Mouse (Mus musculus): Measurements from ENCODE around the gene Magi3. TPM values are rescaled to one million over a fixed set of nuclear protein-coding genes. Genes with fewer than 3 reads are reported as not detected.
A peak's percentile ranks its signal among the peaks of the same experiment; 100 is the strongest.

The Magi3 gene
- polyA plus RNA-seq, 1 experiment from 2014 or later = 1.5 TPM

DNA sequence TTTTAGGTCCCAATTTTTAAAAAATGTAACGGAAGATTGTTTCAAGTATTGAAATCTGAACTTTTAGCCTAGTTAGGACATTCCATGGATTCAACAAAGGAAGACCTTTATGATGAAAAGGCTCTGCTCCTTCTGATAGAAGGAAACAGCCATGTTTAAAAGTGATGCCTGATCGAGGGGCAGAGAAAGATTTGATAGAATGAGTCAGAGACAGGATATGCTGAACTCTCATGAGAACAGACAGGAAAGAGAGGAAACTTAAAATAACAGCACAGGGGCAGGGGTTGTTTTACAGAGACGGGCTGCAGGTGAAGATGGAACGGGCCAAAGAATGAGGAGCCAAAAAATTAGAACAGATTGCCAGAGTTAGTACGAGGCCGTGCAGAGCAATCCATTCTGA is 59.6 kb downstream of the Magi3 start:
- no peak overlapping the region for H3K4me3 ChIP-seq (ENCODE audit: low read depth, low read length)
- H3K27ac ChIP-seq (ENCODE audit: low read length) = no peak overlapping the region
- WGBS (ENCODE audit: insufficient replicate concordance) = 50% methylated on average over 6 of the region's 6 CpGs
- H3K36me3 ChIP-seq (ENCODE audit: control insufficient read depth, insufficient read depth) = no peaks in the 10 kb centered on the region
- H3K4me1 ChIP-seq (ENCODE audit: control insufficient read depth, low read depth, low read length) = no peaks in the 10 kb centered on the region
- H3K27me3 ChIP-seq (ENCODE audit: control insufficient read depth, insufficient read depth, low read depth, low read length) = no peaks in the 10 kb centered on the region
- no peaks in the 10 kb centered on the region for H3K9me3 ChIP-seq (replicated peaks; ENCODE audit: control insufficient read depth, low read length)
- H3K4me2 ChIP-seq (ENCODE audit: low read depth, low read length) = no peak overlapping the region
- ATAC-seq (ENCODE audit: low read depth) = no peak
- H3K9ac ChIP-seq (ENCODE audit: low read depth, low read length) = no peak overlapping the region

DNA sequence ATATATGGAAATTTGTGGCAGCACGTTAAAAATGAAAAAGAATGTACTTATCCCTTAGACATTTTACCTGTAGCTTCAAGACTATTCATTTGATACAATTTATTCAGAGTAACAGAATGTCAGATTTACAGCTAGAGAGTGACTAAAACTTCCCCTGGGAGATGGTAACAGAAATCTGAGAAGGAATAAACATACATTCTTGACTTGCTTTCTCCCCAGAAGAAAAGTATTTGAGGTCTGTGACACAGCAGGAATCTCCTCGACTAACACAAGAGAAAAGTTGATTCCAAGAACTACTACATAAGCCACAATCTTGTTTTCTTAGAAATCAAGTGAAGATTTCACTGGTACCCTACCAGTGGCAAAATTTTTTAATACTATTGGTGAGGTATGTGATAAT is 70.0 kb downstream of the Magi3 start:
- H3K27ac ChIP-seq (ENCODE audit: low read length) = no peak overlapping the region
- no peak overlapping the region for H3K4me2 ChIP-seq (ENCODE audit: low read depth, low read length)
- H3K9ac ChIP-seq (ENCODE audit: low read depth, low read length) = no peak overlapping the region
- H3K36me3 ChIP-seq (ENCODE audit: control insufficient read depth, insufficient read depth) = no peaks in the 10 kb centered on the region
- WGBS (ENCODE audit: insufficient replicate concordance) = 50% methylated on average over 2 of the region's 2 CpGs
- no peaks in the 10 kb centered on the region for H3K9me3 ChIP-seq (replicated peaks; ENCODE audit: control insufficient read depth, low read length)
- H3K4me1 ChIP-seq (ENCODE audit: control insufficient read depth, low read depth, low read length) = no peaks in the 10 kb centered on the region
- no peaks in the 10 kb centered on the region for H3K27me3 ChIP-seq (ENCODE audit: control insufficient read depth, insufficient read depth, low read depth, low read length)
- H3K4me3 ChIP-seq (ENCODE audit: low read depth, low read length) = no peak overlapping the region
- no peak for ATAC-seq (ENCODE audit: low read depth)

DNA sequence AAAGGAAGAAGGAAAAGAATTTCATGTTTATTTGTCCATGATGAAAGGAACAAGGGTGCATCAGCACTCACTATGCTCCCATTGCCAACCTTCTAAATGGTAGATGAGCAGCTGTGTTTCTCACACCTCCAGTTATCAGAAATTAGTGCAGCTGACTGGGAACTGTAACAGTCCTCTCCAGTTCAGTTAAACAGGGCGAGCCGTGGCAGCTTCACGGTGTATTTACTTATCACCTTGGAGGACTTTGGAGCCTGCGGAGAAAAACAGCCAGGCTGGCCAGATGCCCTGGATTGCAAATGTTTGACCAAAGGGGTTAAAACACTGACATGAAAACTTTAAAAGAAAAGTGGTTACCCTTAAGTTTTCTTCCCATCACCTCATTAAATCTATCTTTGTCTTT is 77.8 kb downstream of the Magi3 start:
- 36% methylated on average over 4 of the region's 4 CpGs for WGBS (ENCODE audit: insufficient replicate concordance)
- no peaks in the 10 kb centered on the region for H3K27me3 ChIP-seq (ENCODE audit: control insufficient read depth, insufficient read depth, low read depth, low read length)
- H3K9me3 ChIP-seq (replicated peaks; ENCODE audit: control insufficient read depth, low read length) = no peaks in the 10 kb centered on the region
- no peaks in the 10 kb centered on the region for H3K36me3 ChIP-seq (ENCODE audit: control insufficient read depth, insufficient read depth)
- H3K4me1 ChIP-seq (ENCODE audit: control insufficient read depth, low read depth, low read length) = no peaks in the 10 kb centered on the region
- no peak overlapping the region for H3K9ac ChIP-seq (ENCODE audit: low read depth, low read length)
- H3K27ac ChIP-seq (ENCODE audit: low read length) = no peak overlapping the region
- no peak overlapping the region for H3K4me3 ChIP-seq (ENCODE audit: low read depth, low read length)
- ATAC-seq (ENCODE audit: low read depth) = peak; percentile 93
- no peak overlapping the region for H3K4me2 ChIP-seq (ENCODE audit: low read depth, low read length)

DNA sequence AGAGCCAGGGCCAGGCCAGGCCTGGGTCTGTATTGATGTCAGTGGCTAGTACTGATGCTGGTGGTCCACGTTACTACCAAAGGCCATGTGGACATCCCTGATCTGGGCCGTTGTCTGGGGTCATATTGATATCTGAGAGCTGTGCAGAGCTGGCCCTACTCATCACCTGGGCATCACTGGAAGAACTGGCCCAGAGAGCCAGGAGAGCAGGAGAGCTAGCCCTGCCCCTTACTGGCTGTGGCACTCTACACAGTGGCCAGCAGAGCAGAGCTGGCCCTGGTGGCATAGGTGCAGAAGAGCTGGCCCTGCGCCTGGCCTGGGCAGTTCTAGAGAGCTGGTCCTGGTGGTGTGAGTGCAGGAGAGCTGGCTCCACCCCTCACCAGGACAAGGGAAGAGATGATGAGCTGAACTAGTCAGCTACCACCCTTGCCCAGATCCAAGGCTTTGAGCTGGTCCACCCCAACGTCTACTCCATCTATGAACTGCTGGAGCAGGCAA is 81.2 kb downstream of the Magi3 start:
- no peaks in the 10 kb centered on the region for H3K4me1 ChIP-seq (ENCODE audit: control insufficient read depth, low read depth, low read length)
- no peak overlapping the region for H3K4me3 ChIP-seq (ENCODE audit: low read depth, low read length)
- no peak for ATAC-seq (ENCODE audit: low read depth)
- H3K9me3 ChIP-seq (replicated peaks; ENCODE audit: control insufficient read depth, low read length) = no peaks in the 10 kb centered on the region
- H3K36me3 ChIP-seq (ENCODE audit: control insufficient read depth, insufficient read depth) = no peaks in the 10 kb centered on the region
- no peaks in the 10 kb centered on the region for H3K27me3 ChIP-seq (ENCODE audit: control insufficient read depth, insufficient read depth, low read depth, low read length)
- no peak overlapping the region for H3K9ac ChIP-seq (ENCODE audit: low read depth, low read length)
- no peak overlapping the region for H3K27ac ChIP-seq (ENCODE audit: low read length)
- H3K4me2 ChIP-seq (ENCODE audit: low read depth, low read length) = no peak overlapping the region
- WGBS (ENCODE audit: insufficient replicate concordance) = 62% methylated on average over 4 of the region's 4 CpGs

DNA sequence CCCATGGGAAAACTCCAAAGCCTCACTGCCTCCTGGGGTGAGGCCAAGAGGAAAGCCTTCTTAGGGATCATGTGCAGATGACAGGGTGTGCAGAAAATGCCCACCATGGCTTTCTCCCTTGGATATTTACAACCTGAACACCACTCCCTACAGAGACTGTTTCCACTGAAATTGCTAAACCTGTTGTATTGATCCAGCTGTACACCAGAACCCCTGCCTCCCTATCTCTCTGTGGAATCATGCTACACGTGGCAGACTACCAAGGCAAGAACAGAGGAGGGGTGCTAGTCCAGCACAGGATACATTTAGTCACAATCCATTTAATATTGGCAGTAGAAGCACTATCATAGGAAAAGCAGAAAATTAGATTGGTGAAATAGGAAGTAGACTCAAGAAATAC is 94.5 kb downstream of the Magi3 start:
- H3K4me1 ChIP-seq (ENCODE audit: control insufficient read depth, low read depth, low read length) = no peaks in the 10 kb centered on the region
- WGBS (ENCODE audit: insufficient replicate concordance) = 30% methylated on average over 1 of the region's 1 CpGs
- H3K4me3 ChIP-seq (ENCODE audit: low read depth, low read length) = no peak overlapping the region
- no peak overlapping the region for H3K4me2 ChIP-seq (ENCODE audit: low read depth, low read length)
- no peak overlapping the region for H3K27ac ChIP-seq (ENCODE audit: low read length)
- no peaks in the 10 kb centered on the region for H3K9me3 ChIP-seq (replicated peaks; ENCODE audit: control insufficient read depth, low read length)
- peak; percentile 58; the same call in 1 of the 2 replicates for ATAC-seq (ENCODE audit: low read depth)
- no peaks in the 10 kb centered on the region for H3K27me3 ChIP-seq (ENCODE audit: control insufficient read depth, insufficient read depth, low read depth, low read length)
- no peaks in the 10 kb centered on the region for H3K36me3 ChIP-seq (ENCODE audit: control insufficient read depth, insufficient read depth)
- H3K9ac ChIP-seq (ENCODE audit: low read depth, low read length) = no peak overlapping the region

DNA sequence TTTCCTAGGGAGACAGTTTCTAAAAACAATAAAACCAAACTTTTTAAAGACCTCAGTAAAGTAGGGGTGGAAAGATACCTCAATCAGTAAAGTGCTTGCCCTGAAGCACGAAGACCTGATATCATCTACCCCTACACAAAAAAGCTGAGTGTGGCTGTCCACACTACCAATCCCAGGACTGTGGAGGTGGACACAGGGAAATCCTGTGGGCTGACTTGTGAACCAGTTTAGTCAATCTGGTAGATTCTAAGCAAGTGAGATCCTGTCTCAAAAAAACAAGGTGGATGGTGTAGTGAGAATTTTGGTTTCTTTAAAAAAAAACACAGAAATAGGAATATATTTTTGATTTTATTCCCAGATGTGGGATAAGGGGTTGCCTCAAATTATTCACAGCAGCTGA is 96.3 kb downstream of the Magi3 start:
- H3K36me3 ChIP-seq (ENCODE audit: control insufficient read depth, insufficient read depth) = no peaks in the 10 kb centered on the region
- H3K27ac ChIP-seq (ENCODE audit: low read length) = no peak overlapping the region
- 64% methylated on average over 1 of the region's 1 CpGs for WGBS (ENCODE audit: insufficient replicate concordance)
- no peaks in the 10 kb centered on the region for H3K27me3 ChIP-seq (ENCODE audit: control insufficient read depth, insufficient read depth, low read depth, low read length)
- H3K9ac ChIP-seq (ENCODE audit: low read depth, low read length) = no peak overlapping the region
- no peaks in the 10 kb centered on the region for H3K4me1 ChIP-seq (ENCODE audit: control insufficient read depth, low read depth, low read length)
- no peak overlapping the region for H3K4me2 ChIP-seq (ENCODE audit: low read depth, low read length)
- ATAC-seq (ENCODE audit: low read depth) = no peak
- H3K4me3 ChIP-seq (ENCODE audit: low read depth, low read length) = no peak overlapping the region
- H3K9me3 ChIP-seq (replicated peaks; ENCODE audit: control insufficient read depth, low read length) = no peaks in the 10 kb centered on the region

DNA sequence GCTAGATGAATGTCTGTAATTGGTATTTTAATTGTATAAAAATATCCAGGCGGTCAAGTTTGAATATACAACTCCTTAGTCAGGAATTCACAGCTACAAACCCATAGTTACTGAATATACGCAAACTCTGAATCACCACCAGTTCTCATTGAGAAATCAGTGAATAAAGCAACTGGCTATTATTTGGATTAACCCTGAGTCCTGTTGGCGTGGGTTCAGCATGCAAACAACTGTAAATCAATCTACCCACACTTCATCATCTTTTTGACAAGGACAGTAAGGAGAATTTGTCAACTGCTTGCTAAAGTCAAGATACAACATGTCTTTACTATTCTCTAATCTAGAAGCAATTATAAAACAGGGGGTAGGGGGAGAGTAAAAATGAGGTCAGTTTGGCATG is 110.7 kb downstream of the Magi3 start:
- H3K27me3 ChIP-seq (ENCODE audit: control insufficient read depth, insufficient read depth, low read depth, low read length) = no peaks in the 10 kb centered on the region
- 61% methylated on average over 3 of the region's 3 CpGs for WGBS (ENCODE audit: insufficient replicate concordance)
- no peak overlapping the region for H3K9ac ChIP-seq (ENCODE audit: low read depth, low read length)
- H3K4me3 ChIP-seq (ENCODE audit: low read depth, low read length) = no peak overlapping the region
- no peaks in the 10 kb centered on the region for H3K36me3 ChIP-seq (ENCODE audit: control insufficient read depth, insufficient read depth)
- no peak for ATAC-seq (ENCODE audit: low read depth)
- H3K27ac ChIP-seq (ENCODE audit: low read length) = no peak overlapping the region
- H3K4me1 ChIP-seq (ENCODE audit: control insufficient read depth, low read depth, low read length) = no peaks in the 10 kb centered on the region
- H3K9me3 ChIP-seq (replicated peaks; ENCODE audit: control insufficient read depth, low read length) = no peaks in the 10 kb centered on the region
- H3K4me2 ChIP-seq (ENCODE audit: low read depth, low read length) = no peak overlapping the region

DNA sequence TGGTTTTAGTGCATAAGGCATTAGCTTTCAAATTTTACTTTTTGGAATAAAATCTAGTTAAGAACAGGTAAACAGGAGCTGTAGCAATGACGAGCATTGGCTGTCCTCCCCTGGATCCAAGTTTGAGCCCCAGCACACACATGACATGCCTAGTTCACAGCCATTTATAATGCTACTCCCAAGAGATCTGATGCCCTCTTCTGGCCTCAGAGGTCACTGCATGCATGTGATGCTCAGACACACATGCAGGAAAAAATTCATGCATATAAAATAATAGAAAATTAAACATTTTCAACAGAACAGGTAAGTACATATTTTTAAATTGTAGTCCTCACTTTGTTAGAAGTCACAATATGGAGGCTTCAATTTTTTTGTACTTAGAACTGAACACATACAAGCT is 115.2 kb downstream of the Magi3 start:
- Histone ChIP-seq H3K36me3 (ENCODE audit: control insufficient read depth, insufficient read depth) (no peaks in the 10 kb centered on the region), H3K27me3 (ENCODE audit: control insufficient read depth, insufficient read depth, low read depth, low read length) (no peaks in the 10 kb centered on the region), H3K4me2 (ENCODE audit: low read depth, low read length) (no peak overlapping the region), H3K4me1 (ENCODE audit: control insufficient read depth, low read depth, low read length) (no peaks in the 10 kb centered on the region), H3K27ac (ENCODE audit: low read length) (no peak overlapping the region), H3K9me3 (replicated peaks; ENCODE audit: control insufficient read depth, low read length) (no peaks in the 10 kb centered on the region), H3K9ac (ENCODE audit: low read depth, low read length) (no peak overlapping the region), H3K4me3 (ENCODE audit: low read depth, low read length) (no peak overlapping the region)
- ATAC-seq (ENCODE audit: low read depth) = no peak
- 18% methylated on average over 1 of the region's 1 CpGs for WGBS (ENCODE audit: insufficient replicate concordance)

DNA sequence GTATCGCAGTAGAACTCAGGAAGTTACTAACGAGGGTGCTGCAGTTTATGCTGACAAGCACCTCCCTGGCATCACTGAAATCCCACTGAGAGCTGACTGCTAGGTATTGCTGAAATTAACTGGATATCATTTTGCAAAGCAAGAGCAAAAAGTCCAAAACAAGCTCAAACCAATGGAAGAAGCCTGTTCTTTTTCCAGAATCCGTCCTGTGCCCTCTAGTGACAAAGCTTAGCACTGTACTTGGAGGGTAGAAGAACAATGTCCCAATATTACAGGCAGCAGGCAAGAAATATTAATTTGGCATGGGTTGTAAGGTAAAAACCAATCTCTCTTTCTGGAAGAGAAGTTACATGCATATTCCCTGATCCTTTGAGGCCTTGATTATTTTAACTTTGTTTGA is 118.5 kb downstream of the Magi3 start:
- Histone ChIP-seq H3K27me3 (ENCODE audit: control insufficient read depth, insufficient read depth, low read depth, low read length) (no peaks in the 10 kb centered on the region), H3K9ac (ENCODE audit: low read depth, low read length) (no peak overlapping the region), H3K9me3 (replicated peaks; ENCODE audit: control insufficient read depth, low read length) (no peaks in the 10 kb centered on the region), H3K4me1 (ENCODE audit: control insufficient read depth, low read depth, low read length) (no peaks in the 10 kb centered on the region), H3K4me2 (ENCODE audit: low read depth, low read length) (no peak overlapping the region), H3K27ac (ENCODE audit: low read length) (no peak overlapping the region), H3K36me3 (ENCODE audit: control insufficient read depth, insufficient read depth) (no peaks in the 10 kb centered on the region), H3K4me3 (ENCODE audit: low read depth, low read length) (no peak overlapping the region)
- no peak for ATAC-seq (ENCODE audit: low read depth)
- WGBS (ENCODE audit: insufficient replicate concordance) = 64% methylated on average over 3 of the region's 3 CpGs

DNA sequence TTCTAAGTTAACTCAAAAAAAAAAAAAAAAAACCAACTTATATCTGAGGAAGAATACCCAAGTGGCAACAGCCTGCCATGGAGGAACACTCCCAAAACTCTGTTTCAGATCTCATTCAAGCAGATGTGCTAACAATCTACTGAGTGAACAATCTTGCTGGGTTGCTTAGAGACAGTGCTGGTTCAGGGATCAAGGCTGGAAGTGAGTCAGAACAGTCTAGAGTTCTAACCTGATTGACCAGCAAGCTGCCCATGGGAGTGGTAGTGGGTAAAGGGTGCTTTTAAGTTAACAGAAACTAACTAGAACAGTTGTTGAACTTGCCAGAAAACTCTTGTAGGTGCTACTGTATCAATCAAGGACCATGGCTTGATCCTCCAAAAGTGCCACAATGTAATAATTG is 118.9 kb downstream of the Magi3 start:
- H3K4me3 ChIP-seq (ENCODE audit: low read depth, low read length) = no peak overlapping the region
- H3K27ac ChIP-seq (ENCODE audit: low read length) = no peak overlapping the region
- H3K36me3 ChIP-seq (ENCODE audit: control insufficient read depth, insufficient read depth) = no peaks in the 10 kb centered on the region
- H3K27me3 ChIP-seq (ENCODE audit: control insufficient read depth, insufficient read depth, low read depth, low read length) = no peaks in the 10 kb centered on the region
- no peak overlapping the region for H3K9ac ChIP-seq (ENCODE audit: low read depth, low read length)
- no peak for ATAC-seq (ENCODE audit: low read depth)
- H3K9me3 ChIP-seq (replicated peaks; ENCODE audit: control insufficient read depth, low read length) = no peaks in the 10 kb centered on the region
- H3K4me1 ChIP-seq (ENCODE audit: control insufficient read depth, low read depth, low read length) = no peaks in the 10 kb centered on the region
- H3K4me2 ChIP-seq (ENCODE audit: low read depth, low read length) = no peak overlapping the region
